Mouse (Mus musculus) thymus, postnatal 14 days (tissue): ENCODE results near the gene Etv5.
"Not testable (repeated sequence)": the region's sequence is repeated elsewhere in the genome, so short reads cannot be mapped to it uniquely, and the experiment has no call there.

Source experiments
- DNase-seq: peaks from one replicate; pipeline ENCODE4 v3.0.0; 2021

The Etv5 gene

GRCm38 (mm10) chr16:22390348-22390897, 49.1 kb downstream of the Etv5 start:
- no peak for DNase-seq

- no peak for DNase-seq
Observed at GRCm38 (mm10) chr16:22389146-22389911, 50.2 kb downstream of the Etv5 start.

DNA sequence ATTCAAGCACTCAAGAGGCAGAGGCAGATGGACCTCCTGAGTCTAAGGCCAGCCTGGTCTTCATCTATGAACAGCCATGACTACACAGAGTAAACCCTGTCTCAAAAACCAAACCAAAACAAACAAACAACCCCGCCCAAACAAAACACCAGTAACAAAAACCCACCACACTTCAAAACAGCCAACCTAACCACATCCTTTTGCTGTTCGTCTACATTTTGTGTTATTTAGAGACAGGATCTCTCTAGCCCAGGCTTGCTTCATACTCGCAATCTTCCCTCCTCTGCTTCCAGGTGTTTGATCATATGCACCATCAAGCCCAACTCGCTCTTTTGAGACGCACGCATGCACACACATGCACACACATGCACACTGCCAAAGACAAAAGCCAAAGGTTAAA, 51.8 kb downstream of the Etv5 start:
- DNase-seq: peak; percentile 28

GRCm38 (mm10) chr16:22382018-22382417, 57.5 kb downstream of the Etv5 start:
- DNase-seq: not testable (repeated sequence)

- DNase-seq: no peak
Observed at GRCm38 (mm10) chr16:22380981-22381380, 58.5 kb downstream of the Etv5 start.

DNA sequence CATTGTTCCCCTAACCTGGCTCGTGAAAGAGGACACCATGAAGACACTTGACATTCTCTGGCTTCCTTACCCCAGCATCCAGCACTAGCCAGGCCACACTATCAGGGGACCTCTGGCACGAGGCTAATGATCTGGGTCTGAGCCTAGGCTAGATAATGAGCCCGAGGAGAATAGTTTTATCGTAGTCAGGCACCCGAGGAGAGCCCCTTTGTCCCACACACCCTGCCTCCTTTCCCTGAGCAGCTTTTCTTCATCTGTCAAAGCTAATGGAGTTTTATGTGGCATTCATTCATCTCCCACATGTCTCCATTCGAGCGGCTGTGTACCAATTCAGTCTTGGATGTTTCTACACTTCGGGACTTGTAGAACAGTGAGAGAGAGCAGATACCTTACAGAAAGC, 59.5 kb downstream of the Etv5 start:
- no peak for DNase-seq

GRCm38 (mm10) chr16:22379342-22379741, 60.2 kb downstream of the Etv5 start:
- DNase-seq: no peak

DNA sequence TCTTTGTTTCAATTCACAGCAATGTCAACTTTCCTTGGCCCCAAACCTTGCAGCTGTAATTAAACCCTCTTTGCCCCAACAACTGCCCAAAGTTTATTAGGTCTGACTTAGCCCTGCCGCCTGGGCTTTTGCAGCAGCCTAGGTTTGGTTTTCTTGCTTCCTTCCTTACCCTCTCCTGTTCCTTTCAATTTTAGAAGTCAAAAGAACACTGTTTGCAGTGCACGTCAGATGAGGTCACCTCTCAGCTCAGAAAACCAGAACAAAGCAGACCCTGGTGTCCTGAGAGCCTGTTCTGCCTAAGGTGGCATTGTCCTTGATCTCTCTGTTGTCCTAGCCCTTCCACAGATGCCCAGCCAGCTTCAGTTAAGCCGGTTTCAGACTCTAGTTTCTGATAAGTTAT, 61.8 kb downstream of the Etv5 start:
- no peak for DNase-seq

- no peak for DNase-seq
Observed at GRCm38 (mm10) chr16:22374898-22375297, 64.6 kb downstream of the Etv5 start.

DNA sequence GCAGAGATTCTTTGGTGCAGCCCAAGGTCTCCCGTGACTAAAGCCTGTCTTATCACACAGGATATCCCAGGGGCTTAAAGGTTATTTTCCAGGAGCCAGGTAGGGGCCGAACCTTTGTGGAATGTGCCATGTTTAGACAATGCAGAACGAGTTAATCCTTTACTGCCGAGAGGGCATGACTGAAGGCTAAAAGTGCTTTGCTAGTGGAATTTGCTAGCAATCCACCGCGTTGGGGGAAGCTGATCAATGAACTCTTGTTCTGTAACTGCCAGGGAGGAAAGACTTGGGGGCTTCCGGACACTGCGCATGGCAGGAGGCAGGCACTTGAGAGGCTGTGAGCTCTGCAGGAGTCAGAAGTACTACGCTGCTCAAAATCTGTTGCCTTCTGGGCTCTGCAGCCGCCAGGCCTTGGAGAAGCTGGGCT, 66.8 kb downstream of the Etv5 start:
- no peak for DNase-seq

DNA sequence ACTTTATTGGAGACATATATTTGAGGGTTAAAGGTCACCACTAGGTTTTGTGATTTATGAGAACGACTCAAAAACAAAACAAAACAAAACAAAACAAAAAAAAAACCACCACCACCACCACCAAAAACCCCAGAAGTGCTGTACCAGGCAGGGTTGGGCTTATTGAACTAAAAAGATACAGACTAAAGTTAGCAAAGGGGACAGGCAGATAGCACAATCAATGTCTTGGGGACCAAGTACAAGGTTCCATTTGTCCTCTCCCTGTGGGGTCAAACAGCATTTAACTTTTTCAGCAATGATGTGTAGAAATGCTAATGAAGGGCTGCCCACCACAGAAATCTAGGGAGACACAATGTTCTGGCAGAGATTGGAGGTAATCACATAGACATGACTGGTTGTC, 67.3 kb downstream of the Etv5 start:
- DNase-seq: no peak

GRCm38 (mm10) chr16:22367099-22367498, 72.4 kb downstream of the Etv5 start:
- no peak for DNase-seq

DNA sequence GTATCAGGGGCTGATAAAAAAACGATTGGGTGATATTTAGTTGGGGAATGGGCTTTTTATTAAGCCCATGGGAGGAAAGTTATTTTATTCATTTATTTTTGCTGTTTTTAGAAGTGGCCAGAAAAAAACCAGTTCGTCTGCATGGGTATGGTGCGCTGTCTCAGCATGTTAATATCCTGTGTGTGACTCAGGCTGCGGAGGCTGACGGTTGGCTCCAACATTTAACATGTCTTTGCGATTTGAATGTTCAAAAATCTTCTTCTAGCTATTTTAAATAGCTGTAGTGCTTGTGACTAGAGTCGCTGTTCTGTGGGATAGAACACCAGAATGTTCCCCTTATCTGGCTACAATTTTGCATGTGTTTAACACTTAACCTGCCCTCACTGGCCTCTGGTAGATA, 73.5 kb downstream of the Etv5 start:
- DNase-seq: no peak

- DNase-seq: no peak
Observed at GRCm38 (mm10) chr16:22365596-22365995, 73.9 kb downstream of the Etv5 start.

- no peak for DNase-seq
Observed at GRCm38 (mm10) chr16:22358701-22359354, 80.7 kb downstream of the Etv5 start.

GRCm38 (mm10) chr16:22354177-22354576, 85.3 kb downstream of the Etv5 start:
- peak; percentile 10 for DNase-seq

- DNase-seq: no peak
Observed at GRCm38 (mm10) chr16:22353639-22354038, 85.9 kb downstream of the Etv5 start.

GRCm38 (mm10) chr16:22351194-22351593, 88.3 kb downstream of the Etv5 start:
- DNase-seq: no peak

DNA sequence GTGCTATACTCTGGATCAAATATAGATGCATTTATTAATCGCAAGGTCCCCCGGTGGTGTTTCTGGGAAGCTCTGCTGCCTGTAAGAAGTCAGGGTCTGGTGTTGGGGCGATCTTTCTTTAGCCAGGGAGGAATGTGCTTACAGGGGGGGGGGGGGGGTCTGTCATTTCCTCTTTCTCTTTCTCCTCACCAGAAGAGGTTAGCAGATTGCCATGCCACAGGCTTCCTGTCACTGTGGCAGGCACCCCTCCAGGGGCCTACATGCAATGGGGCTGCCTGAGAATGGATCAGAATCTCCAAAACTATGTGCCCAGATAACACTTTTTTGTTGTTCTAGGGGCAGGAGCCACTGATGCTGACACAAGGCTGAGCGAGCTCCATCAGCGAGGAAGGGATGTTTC, 89.7 kb downstream of the Etv5 start:
- DNase-seq: peak; percentile 30

GRCm38 (mm10) chr16:22348478-22349270, 90.8 kb downstream of the Etv5 start:
- no peak for DNase-seq

DNA sequence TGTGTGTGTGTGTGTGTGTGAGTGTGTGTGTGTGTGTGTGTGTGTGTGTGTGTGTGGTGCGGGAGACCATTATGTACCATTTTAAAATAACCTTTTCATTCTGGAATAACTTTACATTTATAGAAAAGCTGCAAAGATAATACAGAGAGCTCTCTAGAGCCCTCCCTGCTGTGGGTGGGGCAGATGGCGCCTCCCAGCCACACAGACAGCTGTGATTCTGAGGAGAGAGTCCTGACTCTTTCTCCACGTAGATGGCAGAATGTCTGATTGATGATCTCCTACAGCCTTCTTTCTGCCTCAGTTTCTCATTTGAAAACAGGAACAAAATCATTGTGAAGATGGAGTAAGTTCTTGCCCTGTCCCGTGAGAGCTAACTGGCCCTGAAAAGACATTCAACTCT, 91.5 kb downstream of the Etv5 start:
- no peak for DNase-seq

DNA sequence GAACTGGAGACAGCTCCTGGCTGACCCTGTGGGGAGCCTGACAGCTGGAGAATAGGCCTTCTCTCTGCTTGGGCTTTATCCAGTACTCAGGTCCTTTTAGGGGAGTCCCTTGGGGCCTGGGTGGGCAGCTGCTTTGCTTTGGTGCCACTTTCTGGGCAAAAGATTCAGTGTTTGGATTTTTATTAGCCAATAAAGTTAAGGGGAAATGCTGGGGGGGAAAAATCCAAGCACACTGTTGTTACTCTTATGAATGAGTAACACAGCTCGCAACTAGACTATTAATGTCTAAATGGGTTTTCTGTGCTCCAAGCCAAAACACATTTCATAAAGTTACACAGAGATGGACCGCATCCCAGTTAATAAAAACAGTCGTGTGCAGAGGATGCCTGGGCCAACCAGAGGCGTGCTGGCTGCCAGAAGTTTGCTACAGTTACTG, 98.3 kb downstream of the Etv5 start:
- DNase-seq: no peak

DNA sequence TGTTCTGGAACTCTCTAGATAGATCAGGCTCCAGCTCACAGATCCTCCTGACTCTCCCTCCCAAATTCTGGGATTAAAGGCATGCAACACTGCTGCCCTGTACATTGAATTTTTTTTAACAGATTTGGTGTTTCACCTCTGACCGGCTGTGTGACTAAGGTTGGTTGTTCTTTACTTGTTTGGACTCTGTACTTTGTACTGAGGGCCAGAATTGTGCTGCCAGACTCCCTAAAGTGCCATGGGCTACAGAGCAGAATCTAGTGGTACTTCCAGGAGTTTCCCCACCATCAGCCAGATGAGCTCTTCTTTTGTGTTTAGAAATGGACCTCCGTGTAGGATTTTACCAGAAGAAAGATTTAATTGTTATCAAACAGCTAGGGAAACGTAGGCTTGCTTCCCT, 103.7 kb downstream of the Etv5 start:
- DNase-seq: no peak
